In the genomic region with DNA sequence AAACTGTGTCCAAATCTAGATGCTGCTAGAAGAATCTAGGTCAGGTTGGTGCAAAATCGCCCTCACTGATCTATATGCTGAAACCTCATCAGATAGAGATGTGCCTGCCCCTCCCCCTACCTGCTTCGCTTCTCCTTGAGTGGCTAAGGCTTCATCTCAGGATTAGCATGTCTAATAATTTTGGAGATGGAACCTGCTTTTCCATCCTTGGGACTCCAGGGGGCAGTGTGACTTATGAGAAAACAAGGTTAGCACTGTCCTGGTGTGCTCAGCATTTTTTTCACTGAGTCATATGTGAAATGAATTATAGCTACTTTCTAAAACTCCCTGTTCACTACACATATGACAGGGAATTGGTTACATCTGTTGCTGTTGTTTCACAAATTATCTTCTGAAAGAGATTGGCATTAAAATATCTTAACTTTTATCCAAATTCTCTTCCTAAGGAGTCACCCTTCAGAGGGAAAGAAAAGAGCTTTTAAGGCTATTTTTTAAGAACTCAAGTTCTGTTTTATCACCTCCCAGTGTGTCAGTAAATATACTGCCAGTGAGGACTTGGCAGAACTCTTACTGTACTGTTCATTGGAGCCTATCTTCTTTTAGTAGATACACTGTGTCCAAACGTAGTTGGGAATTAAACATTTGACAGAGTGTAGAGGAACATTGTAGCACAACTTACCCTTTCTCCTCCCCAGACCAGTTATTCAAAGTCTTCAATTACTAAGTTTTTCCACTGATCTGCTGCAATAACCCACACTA, we compare ENCODE assay signal across 7 mouse cellular contexts.
DNase-seq lines count a peak whose midpoint lies in the region; ATAC-seq and TF ChIP-seq lines count a peak whose summit lies in the region.

No protein-coding gene starts in this region.

- 48% methylated on average over 3 of the region's 3 CpGs for WGBS in embryonic facial prominence, embryonic 11.5 days

- no peak for ATAC-seq in embryonic facial prominence, embryonic 11.5 days (replicated peaks; ENCODE audit: insufficient number of reproducible peaks, low FRiP score, low TSS enrichment, low read depth)

- no peaks in the 10 kb centered on the region for H3K4me1 ChIP-seq in MEL (ENCODE audit: control insufficient read depth in 1 of 2, insufficient read depth in 2 of 2, low read length in 2 of 2)
- H3K4me1 ChIP-seq in embryonic facial prominence, embryonic 11.5 days (ENCODE audit: control insufficient read depth, insufficient read depth, low read length), result no peaks in the 10 kb centered on the region

- no peaks in the 10 kb centered on the region for H3K79me2 ChIP-seq in MEL (ENCODE audit: control insufficient read depth, insufficient read depth, low read length, poor library complexity)

- peak in 2 of 3 experiments; percentile 5 to 27; a peak in 1 of 6 replicates for TF ChIP-seq CTCF in MEL (IDR thresholded peaks at IDR 0.05 in 2 of 3, conservative IDR thresholded peaks at IDR 0.05 in 1 of 3; ENCODE audit: control insufficient read depth in 1 of 3, insufficient read depth in 1 of 3, low read depth in 2 of 3, low read length in 3 of 3, poor library complexity in 1 of 3, severe bottlenecking in 1 of 3)

- TF ChIP-seq RAD21 in MEL (IDR thresholded peaks at IDR 0.05; ENCODE audit: low read depth, low read length), result no peak; the same call in 1 of the 2 replicates

- H3K36me3 ChIP-seq in MEL (ENCODE audit: control insufficient read depth in 1 of 2, insufficient read depth in 2 of 2, low read length in 2 of 2), result no peaks in the 10 kb centered on the region
- no peaks in the 10 kb centered on the region for H3K36me3 ChIP-seq in embryonic facial prominence, embryonic 11.5 days (replicated peaks; ENCODE audit: control insufficient read depth, insufficient read depth, low read depth, low read length)

- H3K9me3 ChIP-seq in MEL (replicated peaks; ENCODE audit: insufficient read depth, low read length), result no peaks in the 10 kb centered on the region
- no peaks in the 10 kb centered on the region for H3K9me3 ChIP-seq in embryonic facial prominence, embryonic 11.5 days (replicated peaks; ENCODE audit: control insufficient read depth, low read length)

- H3K9ac ChIP-seq in MEL (ENCODE audit: control insufficient read depth, low read depth, low read length, poor library complexity, severe bottlenecking), result no peak overlapping the region
- H3K9ac ChIP-seq in embryonic facial prominence, embryonic 11.5 days (replicated peaks; ENCODE audit: low read length), result no peak overlapping the region

- no peak overlapping the region for H3K4me2 ChIP-seq in embryonic facial prominence, embryonic 11.5 days (ENCODE audit: low read depth, low read length)

- DNase-seq in MEL (ENCODE audit: low read depth, low spot score), result peak; percentile 5
- peak; percentile 40 for DNase-seq in adrenal gland, adult 8-10 months
- DNase-seq in embryonic facial prominence, embryonic 11.5 days (ENCODE audit: low spot score), result peak; percentile 73
- peak; percentile 62 to 63 for DNase-seq in heart, postnatal 10 days
- peak; percentile 50 to 61 for DNase-seq in kidney, postnatal 25 days
- peak; percentile 12 to 44 for DNase-seq in lung, adult 18-20 months
- peak; percentile 24 for DNase-seq in right cerebral cortex, postnatal 25 days

- TF ChIP-seq EP300 in MEL (IDR thresholded peaks at IDR 0.05; ENCODE audit: low read depth in 1 of 2, low read length in 2 of 2), result no peak

- no peak for TF ChIP-seq POLR2A in MEL (IDR thresholded peaks at IDR 0.05; ENCODE audit: control insufficient read depth in 1 of 2, insufficient read depth in 1 of 2, low read depth in 1 of 2, low read length in 2 of 2, poor library complexity in 1 of 2)

- no peaks in the 10 kb centered on the region for H3K27me3 ChIP-seq in MEL (ENCODE audit: control insufficient read depth in 1 of 2, insufficient read depth in 2 of 2, low read length in 2 of 2)
- H3K27me3 ChIP-seq in embryonic facial prominence, embryonic 11.5 days (ENCODE audit: control insufficient read depth, insufficient read depth, low read length), result no peaks in the 10 kb centered on the region

- intact Hi-C loops in heart, postnatal 10 days (cut with DNase I), result loop anchor here (5.0 kb wide), 3 partner anchors 128 to 568 kb away; a partner anchor contains a TSS

- H3K27ac ChIP-seq in MEL (ENCODE audit: control insufficient read depth, low read depth, low read length), result no peak overlapping the region
- no peak overlapping the region for H3K27ac ChIP-seq in embryonic facial prominence, embryonic 11.5 days (replicated peaks; ENCODE audit: low read depth, low read length)

- no peak overlapping the region for H3K4me3 ChIP-seq in MEL (ENCODE audit: control insufficient read depth in 1 of 2, insufficient read depth in 1 of 2, low read depth in 2 of 2, low read length in 2 of 2)
- no peak overlapping the region for H3K4me3 ChIP-seq in embryonic facial prominence, embryonic 11.5 days (ENCODE audit: low read depth, low read length)

TF ChIP-seq in MEL, 35 proteins besides CTCF, POLR2A, EP300 and RAD21:
- TF ChIP-seq USF2 (IDR thresholded peaks at IDR 0.05; ENCODE audit: borderline replicate concordance in 1 of 2, insufficient read depth in 1 of 2, low read depth in 1 of 2, low read length in 2 of 2) (no peak), MEF2A (IDR thresholded peaks at IDR 0.05; ENCODE audit: extremely low read depth, insufficient replicate concordance, low read depth, low read length, poor library complexity, severe bottlenecking) (no peak), POLR2AphosphoS5 (IDR thresholded peaks at IDR 0.05; ENCODE audit: borderline replicate concordance, low read depth, low read length) (no peak)
TF ChIP-seq in MEL: peak in this region for 0.

Comparison
In these comparisons a context has a peak if more than half of its experiments do, and no peak if none do; other contexts are left out.
1. DNase-seq: peak in every context shown above with its lines; median percentile 73 in embryonic facial prominence, embryonic 11.5 days; 62 in heart, postnatal 10 days; 56 in kidney, postnatal 25 days; 40 in adrenal gland, adult 8-10 months; 28 in lung, adult 18-20 months; 24 in right cerebral cortex, postnatal 25 days; 5 in MEL.